Mouse (Mus musculus) cerebellum, adult 9-11 months (tissue): ENCODE measurements around the gene Slx4ip.

Source experiments
- DNase-seq: peaks from one replicate; pipeline ENCODE4 v3.0.0; 2022

Slx4ip gene

GRCm38 (mm10) chr2:137067479-137068110 is 176.6 kb downstream of the Slx4ip start:
- no peak for DNase-seq

- no peak for DNase-seq
Observed at GRCm38 (mm10) chr2:137073473-137074312, 182.7 kb downstream of the Slx4ip start.

- no peak for DNase-seq
Observed at GRCm38 (mm10) chr2:137074313-137074620, 183.2 kb downstream of the Slx4ip start.

GRCm38 (mm10) chr2:137078771-137079170 is 187.8 kb downstream of the Slx4ip start:
- no peak for DNase-seq

GRCm38 (mm10) chr2:137079721-137080320 is 188.8 kb downstream of the Slx4ip start:
- no peak for DNase-seq

- no peak for DNase-seq
Observed at GRCm38 (mm10) chr2:137080468-137080867, 189.4 kb downstream of the Slx4ip start.

- DNase-seq: no peak
Observed at GRCm38 (mm10) chr2:137081001-137081400, 190.0 kb downstream of the Slx4ip start.

- no peak for DNase-seq
Observed at GRCm38 (mm10) chr2:137082896-137083620, 192.0 kb downstream of the Slx4ip start.

GRCm38 (mm10) chr2:137085257-137085656 is 194.2 kb downstream of the Slx4ip start:
- DNase-seq: no peak

GRCm38 (mm10) chr2:137086621-137087395 is 195.8 kb downstream of the Slx4ip start:
- no peak for DNase-seq

- no peak for DNase-seq
Observed at GRCm38 (mm10) chr2:137087705-137088104, 196.7 kb downstream of the Slx4ip start.

- DNase-seq: no peak
Observed at GRCm38 (mm10) chr2:137091766-137092522, 200.9 kb downstream of the Slx4ip start.

- DNase-seq: no peak
Observed at GRCm38 (mm10) chr2:137092523-137093297, 201.7 kb downstream of the Slx4ip start.

- no peak for DNase-seq
Observed at GRCm38 (mm10) chr2:137093298-137093630, 202.2 kb downstream of the Slx4ip start.

- no peak for DNase-seq
Observed at GRCm38 (mm10) chr2:137094301-137094700, 203.3 kb downstream of the Slx4ip start.

- DNase-seq: no peak
Observed at GRCm38 (mm10) chr2:137096981-137097460, 206.0 kb downstream of the Slx4ip start.

GRCm38 (mm10) chr2:137098269-137099035 is 207.4 kb downstream of the Slx4ip start:
- no peak for DNase-seq

GRCm38 (mm10) chr2:137099211-137099734 is 208.3 kb downstream of the Slx4ip start:
- DNase-seq: no peak

- no peak for DNase-seq
Observed at GRCm38 (mm10) chr2:137101074-137101473, 210.1 kb downstream of the Slx4ip start.

GRCm38 (mm10) chr2:137107203-137107602 is 216.2 kb downstream of the Slx4ip start:
- no peak for DNase-seq
